Mouse (Mus musculus): ENCODE results near the gene Aldh1b1. TPM values are rescaled to one million over a fixed set of nuclear protein-coding genes. Genes with fewer than 3 reads are reported as not detected.

Aldh1b1 gene
- 15.5 and 19.1 TPM in 2 replicates for polyA plus RNA-seq (2015; fragmentation: Nextera tagmentation; extraction: Ambion mirVana)

DNA sequence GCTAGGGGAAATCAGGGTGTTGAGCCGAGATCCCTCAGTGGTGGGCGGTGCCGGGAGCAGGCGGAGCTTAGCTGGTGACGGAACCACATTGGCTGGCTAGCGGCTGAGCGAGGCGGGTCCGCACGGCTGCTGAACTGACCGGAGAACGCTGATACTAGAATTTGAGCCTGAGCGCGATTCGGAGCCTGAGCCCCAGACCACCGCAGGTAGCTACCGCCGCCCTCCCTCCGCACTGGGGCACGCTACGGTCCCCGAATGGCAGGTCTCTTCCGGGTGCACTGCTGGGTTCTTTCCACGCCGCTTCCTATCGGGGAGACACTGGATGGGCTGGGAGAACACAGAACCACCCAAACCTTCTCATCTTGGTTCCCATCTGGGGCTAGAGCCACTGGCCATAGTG, at the start of gene Aldh1b1:
TSS of gene Aldh1b1 (plus strand) at position 59 of the 400 bp plus-strand sequence.

DNA sequence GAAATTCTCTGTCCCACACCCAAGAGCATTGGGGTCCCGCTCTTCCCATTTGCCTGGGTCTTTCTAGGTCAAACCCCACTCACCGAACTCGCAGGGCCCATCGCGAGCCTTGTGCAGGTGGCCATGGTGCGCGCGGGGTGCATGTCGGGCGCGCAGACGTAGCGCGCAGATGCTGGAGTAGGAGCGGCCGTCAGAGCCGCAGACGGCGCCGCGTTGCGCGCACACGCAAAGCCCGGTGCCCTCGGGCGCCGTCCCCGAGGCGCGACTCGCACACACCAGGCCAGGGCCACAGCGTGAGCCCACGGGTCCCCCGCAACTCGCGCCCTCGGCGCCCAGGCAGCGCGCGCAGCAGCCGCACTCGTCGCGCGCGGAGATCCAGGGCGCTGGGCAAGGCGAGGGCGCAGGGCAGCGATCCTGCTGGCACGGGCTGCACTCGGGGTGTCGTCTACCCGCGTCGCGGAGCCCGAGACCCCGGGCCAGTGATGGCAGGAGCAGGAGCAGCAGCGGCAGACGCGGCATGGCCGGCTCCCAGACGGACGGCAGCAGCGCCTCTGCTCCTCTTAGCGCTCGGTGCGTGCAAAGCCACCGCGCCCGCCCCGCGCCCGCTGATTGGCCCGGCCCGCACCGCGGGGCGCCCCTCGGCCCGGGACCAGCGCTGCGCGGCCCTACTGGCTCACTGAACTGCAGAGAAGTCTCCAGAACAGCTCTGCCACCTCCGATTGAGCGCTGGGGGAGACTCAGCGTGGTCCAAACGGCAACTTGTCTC, 27.6 kb downstream of the Aldh1b1 start, which contains the start of gene Igfbpl1:
TSS of gene Igfbpl1 (minus strand) at position 649 of the 766 bp plus-strand sequence.

DNA sequence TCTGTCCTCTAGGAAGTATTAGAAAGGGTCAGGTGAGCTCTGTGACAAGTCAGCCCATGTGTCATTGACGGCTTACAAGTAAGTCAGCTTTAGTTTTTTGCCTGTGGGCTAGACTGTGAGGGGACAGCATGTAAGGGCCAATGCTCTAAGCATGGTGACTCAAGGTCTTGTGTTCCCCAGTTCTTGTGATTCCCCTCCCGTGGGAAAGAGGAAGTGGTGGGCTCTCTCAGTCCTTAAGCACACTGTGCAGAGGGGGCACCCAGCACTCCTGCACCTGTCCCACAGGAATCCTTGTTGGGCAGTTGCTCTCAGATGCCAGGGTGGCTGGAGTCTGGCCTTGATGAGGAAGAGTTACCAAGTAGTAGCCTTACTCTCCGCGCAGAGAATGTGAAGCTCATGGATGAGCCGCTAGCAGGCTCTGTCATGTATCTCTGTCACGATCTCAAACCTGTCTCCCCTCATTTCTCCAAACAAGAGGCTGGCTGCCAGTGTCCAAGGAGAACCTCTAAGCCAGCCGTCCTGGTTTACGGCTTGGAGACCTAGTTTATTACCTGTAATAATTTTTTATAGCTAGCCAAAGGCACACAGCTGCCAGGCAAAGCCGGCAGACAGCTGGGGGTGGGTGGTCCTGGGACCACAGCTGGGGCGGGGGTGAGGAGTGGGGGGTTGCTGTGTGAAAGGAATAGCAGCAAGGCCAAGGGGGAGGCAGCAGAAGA, 49.4 kb downstream of the Aldh1b1 start, which contains the start of gene Stra6l:
TSS of gene Stra6l (plus strand) at position 556 of the 716 bp plus-strand sequence.

Other genes with a start within 250 kb of the Aldh1b1 start
- 4.0 and 5.4 TPM in 2 replicates for gene Igfbpl1, start 27.9 kb downstream of the Aldh1b1 start, polyA plus RNA-seq (2015; fragmentation: Nextera tagmentation; extraction: Ambion mirVana)
- 0.25 and 0.41 TPM in 2 replicates for gene Stra6l, start 49.6 kb downstream of the Aldh1b1 start, polyA plus RNA-seq (2015; fragmentation: Nextera tagmentation; extraction: Ambion mirVana)
- gene Ccdc180, start 91.3 kb downstream of the Aldh1b1 start, polyA plus RNA-seq (2015; fragmentation: Nextera tagmentation; extraction: Ambion mirVana), result 0.66 and 0.94 TPM in 2 replicates
- gene Tdrd7, start 166.3 kb downstream of the Aldh1b1 start, polyA plus RNA-seq (2015; fragmentation: Nextera tagmentation; extraction: Ambion mirVana), result 26.5 and 26.8 TPM in 2 replicates
- 2.4 TPM in 2 replicates for gene Tmod1, start 239.9 kb downstream of the Aldh1b1 start, polyA plus RNA-seq (2015; fragmentation: Nextera tagmentation; extraction: Ambion mirVana)